Mouse (Mus musculus): ENCODE measurements around the gene Ebf3.

- no peak for TF ChIP-seq CTCF (IDR thresholded peaks at IDR 0.05; ENCODE audit: control insufficient read depth, insufficient read depth, low read length)
- TF ChIP-seq POLR2A (IDR thresholded peaks at IDR 0.05; ENCODE audit: borderline replicate concordance, control insufficient read depth, low read depth, low read length), result no peak
Measured at GRCm38 (mm10) chr7:137278171-137278570, 36.1 kb downstream of the Ebf3 start.

All from bone marrow, adult 2 months (tissue).